In the genomic region with DNA sequence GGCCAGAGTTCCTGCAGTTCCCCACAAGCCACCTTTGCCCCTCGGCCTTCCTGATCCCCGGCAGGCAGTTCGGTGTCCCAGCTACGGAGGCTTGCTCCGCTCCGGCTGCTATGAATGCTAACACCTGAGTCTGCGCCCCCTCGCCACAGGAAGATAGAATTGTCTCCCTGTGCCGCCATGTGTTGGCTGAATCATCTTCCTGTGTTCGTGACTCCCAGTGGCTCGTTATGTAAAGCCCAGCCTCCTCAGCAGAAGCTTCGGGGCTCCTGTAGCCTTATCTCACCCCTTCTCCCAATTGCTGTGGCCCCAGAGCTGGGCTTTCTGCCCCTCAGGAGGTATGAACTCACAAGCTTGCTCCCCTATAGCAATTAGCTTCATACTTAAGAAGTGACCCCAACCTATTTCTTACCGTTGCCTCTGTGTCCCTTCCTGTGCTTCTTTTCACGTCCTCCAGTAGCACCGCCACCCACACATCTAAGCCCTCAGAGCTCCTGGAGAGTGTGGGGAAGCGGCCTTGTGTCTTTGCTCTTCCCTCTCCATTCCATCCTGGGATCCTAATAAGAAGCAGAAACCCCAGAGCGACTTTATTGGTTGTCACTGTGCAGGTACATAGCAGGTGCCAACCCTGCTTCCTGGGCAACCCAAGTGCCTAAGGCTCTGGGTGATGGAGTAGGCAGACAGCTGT, we compare ENCODE assay signal across 8 mouse cellular contexts.
DNase-seq lines count a peak whose midpoint lies in the region; ATAC-seq and TF ChIP-seq lines count a peak whose summit lies in the region.

No protein-coding gene starts in this region.

- H3K27ac ChIP-seq in hindbrain, embryonic 10.5 days: peak overlapping the region; percentile 46; the same call in 1 of the 2 replicates
- no peak overlapping the region for H3K27ac ChIP-seq in hindbrain, embryonic 12.5 days
- no peak overlapping the region for H3K27ac ChIP-seq in liver, embryonic 14.5 days

- H3K4me3 ChIP-seq in hindbrain, embryonic 10.5 days: no peak overlapping the region
- H3K4me3 ChIP-seq in hindbrain, embryonic 12.5 days: no peak overlapping the region
- no peak overlapping the region; a peak in 1 of 4 replicates for H3K4me3 ChIP-seq in liver, embryonic 14.5 days (ENCODE audit: insufficient read depth in 1 of 2, low read depth in 2 of 2, low read length in 2 of 2)

- peaks cover 46% of the 10 kb centered on the region for H3K4me1 ChIP-seq in hindbrain, embryonic 10.5 days (replicated peaks)
- peaks cover 20% of the 10 kb centered on the region for H3K4me1 ChIP-seq in hindbrain, embryonic 12.5 days
- peaks cover 25 to 39% of the 10 kb centered on the region in 2 experiments for H3K4me1 ChIP-seq in liver, embryonic 14.5 days (replicated peaks; ENCODE audit: control insufficient read depth in 2 of 2, insufficient read depth in 2 of 2, low read length in 1 of 2)

- H3K36me3 ChIP-seq in hindbrain, embryonic 10.5 days: no peaks in the 10 kb centered on the region
- H3K36me3 ChIP-seq in hindbrain, embryonic 12.5 days: no peaks in the 10 kb centered on the region
- H3K36me3 ChIP-seq in liver, embryonic 14.5 days (replicated peaks; ENCODE audit: control insufficient read depth, insufficient read depth, low read depth): no peaks in the 10 kb centered on the region

- H3K9ac ChIP-seq in hindbrain, embryonic 12.5 days: no peak overlapping the region
- H3K9ac ChIP-seq in liver, embryonic 14.5 days (replicated peaks): no peak overlapping the region

- peaks cover 21% of the 10 kb centered on the region for H3K27me3 ChIP-seq in hindbrain, embryonic 10.5 days (ENCODE audit: insufficient read depth, poor library complexity, severe bottlenecking)
- H3K27me3 ChIP-seq in hindbrain, embryonic 12.5 days: peaks cover 5% of the 10 kb centered on the region; the same call in 1 of the 2 replicates
- H3K27me3 ChIP-seq in liver, embryonic 14.5 days (ENCODE audit: control insufficient read depth, insufficient read depth, low read length): no peaks in the 10 kb centered on the region

- TF ChIP-seq EP300 in liver, embryonic 14.5 days (IDR thresholded peaks at IDR 0.05; ENCODE audit: low read depth): no peak

- no peak overlapping the region for H3K4me2 ChIP-seq in hindbrain, embryonic 12.5 days (replicated peaks)
- peak overlapping the region; percentile 51 for H3K4me2 ChIP-seq in liver, embryonic 14.5 days (ENCODE audit: low read depth)

- WGBS in hindbrain, embryonic 10.5 days: 60% methylated on average over 17 of the region's 17 CpGs
- 62% methylated on average over 17 of the region's 17 CpGs for WGBS in hindbrain, embryonic 12.5 days
- 26% methylated on average over 17 of the region's 17 CpGs for WGBS in liver, embryonic 14.5 days (ENCODE audit: insufficient replicate concordance)

- DNase-seq in hindbrain, embryonic 10.5 days (ENCODE audit: low spot score): no peak
- peak; percentile 58 for DNase-seq in CD8-positive naive resting alpha-beta T cell, adult 2 months (ENCODE audit: low read depth in 2 of 2, low spot score in 2 of 2)
- peak; percentile 80 to 85 for DNase-seq in frontal cortex, postnatal 36 days (ENCODE audit: low spot score in 2 of 2)
- no peak for DNase-seq in liver, embryonic 14.5 days (ENCODE audit: low read depth in 3 of 3, low spot score in 3 of 3)
- DNase-seq in cerebellum, adult 9-11 months: no peak
- no peak for DNase-seq in embryo, embryonic 10.5 days (ENCODE audit: low spot score)
- no peak for DNase-seq in cerebellum, adult 8-10 months

- no peak for ATAC-seq in hindbrain, embryonic 12.5 days (ENCODE audit: low FRiP score)
- ATAC-seq in liver, embryonic 14.5 days (ENCODE audit: insufficient read depth): peak; percentile 31; the same call in 1 of the 2 replicates

- TF ChIP-seq CTCF in liver, embryonic 14.5 days (IDR thresholded peaks at IDR 0.05; ENCODE audit: low read depth): no peak

- H3K9me3 ChIP-seq in hindbrain, embryonic 10.5 days: no peaks in the 10 kb centered on the region
- H3K9me3 ChIP-seq in hindbrain, embryonic 12.5 days (replicated peaks): no peaks in the 10 kb centered on the region
- H3K9me3 ChIP-seq in liver, embryonic 14.5 days (ENCODE audit: control insufficient read depth, low read length): no peaks in the 10 kb centered on the region

Comparison
In these comparisons a context has a peak if more than half of its experiments do, and no peak if none do; other contexts are left out.
1. DNase-seq: peak in CD8-positive naive resting alpha-beta T cell, adult 2 months (2 of 2) and frontal cortex, postnatal 36 days (2 of 2); none in hindbrain, embryonic 10.5 days (single experiment), liver, embryonic 14.5 days (0 of 3), cerebellum, adult 9-11 months (single experiment), embryo, embryonic 10.5 days (single experiment) and cerebellum, adult 8-10 months (single experiment).